Mouse (Mus musculus): ENCODE results near the gene Ube3c. TPM values are rescaled to one million over a fixed set of nuclear protein-coding genes. Genes with fewer than 3 reads are reported as not detected.

The Ube3c gene
- polyA plus RNA-seq, 1 experiment from 2014 or later, result 11.2 TPM

DNA sequence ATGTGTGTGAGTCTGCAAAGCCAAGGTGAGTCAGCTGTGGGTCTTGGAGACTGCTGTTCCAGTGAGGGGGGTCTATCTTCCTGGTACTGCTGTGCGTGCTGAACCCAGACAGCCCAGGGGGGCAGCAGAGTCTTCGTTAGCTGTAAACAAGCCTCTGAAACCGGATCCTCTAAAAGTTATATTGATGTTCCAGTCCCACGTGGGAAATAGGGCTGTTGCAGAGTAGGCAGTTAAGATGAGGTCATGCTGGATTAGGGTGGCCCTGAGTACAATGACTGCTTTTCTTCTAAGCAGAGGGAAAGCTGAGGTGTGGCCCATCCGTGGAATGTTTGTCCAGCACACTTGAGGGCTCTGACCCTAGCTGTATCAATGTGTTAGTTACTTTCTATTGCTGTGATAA is 139.2 kb downstream of the Ube3c start:
- no peaks in the 10 kb centered on the region for H3K79me2 ChIP-seq (ENCODE audit: inconsistent target)
- WGBS (ENCODE audit: missing documents), result 66% methylated on average over 5 of the region's 5 CpGs
- H3K4me3 ChIP-seq (ENCODE audit: inconsistent target), result no peak overlapping the region
- no peaks in the 10 kb centered on the region for H3K36me3 ChIP-seq (ENCODE audit: inconsistent target)
- no peak overlapping the region for H3K27ac ChIP-seq

DNA sequence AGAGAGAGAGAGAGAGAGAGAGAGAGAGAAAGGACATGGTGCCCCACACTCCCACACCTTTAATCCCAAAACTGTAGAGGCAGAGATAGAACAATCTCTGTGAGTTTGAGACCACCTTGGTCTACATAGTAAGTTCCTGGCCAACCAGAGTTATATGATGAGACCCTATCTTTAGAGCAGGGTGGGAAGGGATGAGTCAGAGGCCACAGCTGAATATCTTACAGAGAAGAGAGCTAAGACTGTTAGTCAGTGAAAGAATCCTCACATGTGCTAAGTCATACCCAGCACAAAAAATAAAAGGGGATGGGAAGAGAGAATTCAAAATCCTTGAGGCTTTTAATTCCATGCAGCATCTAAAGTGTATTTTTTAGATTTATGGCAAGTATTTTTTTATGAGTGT is 142.6 kb downstream of the Ube3c start:
- Histone ChIP-seq H3K79me2 (ENCODE audit: inconsistent target) (no peaks in the 10 kb centered on the region), H3K36me3 (ENCODE audit: inconsistent target) (no peaks in the 10 kb centered on the region), H3K4me3 (ENCODE audit: inconsistent target) (no peak overlapping the region), H3K27ac (no peak overlapping the region)

DNA sequence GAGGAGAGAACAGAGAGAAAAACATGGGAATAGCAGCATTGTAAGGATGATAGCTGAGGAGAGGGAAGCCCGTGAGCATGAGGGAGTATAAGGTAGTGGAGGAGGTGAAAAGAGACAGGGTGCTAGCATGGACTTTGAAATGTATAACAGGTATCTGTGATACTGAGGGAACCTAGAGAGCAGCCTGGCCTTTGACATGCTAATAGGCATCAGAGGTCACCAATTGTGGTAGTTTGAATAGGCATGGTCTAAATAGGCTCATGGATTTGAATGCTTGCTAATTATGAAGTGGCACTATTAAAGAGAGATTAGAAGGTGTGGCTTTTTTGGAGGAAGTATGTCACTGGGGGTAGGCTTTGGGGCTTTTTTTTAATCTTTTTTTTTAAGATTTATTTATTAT is 143.9 kb downstream of the Ube3c start:
- H3K36me3 ChIP-seq (ENCODE audit: inconsistent target), result no peaks in the 10 kb centered on the region
- 83% methylated on average over 1 of the region's 1 CpGs for WGBS (ENCODE audit: missing documents)
- no peak overlapping the region for H3K4me3 ChIP-seq (ENCODE audit: inconsistent target)
- H3K79me2 ChIP-seq (ENCODE audit: inconsistent target), result no peaks in the 10 kb centered on the region
- H3K27ac ChIP-seq, result no peak overlapping the region

DNA sequence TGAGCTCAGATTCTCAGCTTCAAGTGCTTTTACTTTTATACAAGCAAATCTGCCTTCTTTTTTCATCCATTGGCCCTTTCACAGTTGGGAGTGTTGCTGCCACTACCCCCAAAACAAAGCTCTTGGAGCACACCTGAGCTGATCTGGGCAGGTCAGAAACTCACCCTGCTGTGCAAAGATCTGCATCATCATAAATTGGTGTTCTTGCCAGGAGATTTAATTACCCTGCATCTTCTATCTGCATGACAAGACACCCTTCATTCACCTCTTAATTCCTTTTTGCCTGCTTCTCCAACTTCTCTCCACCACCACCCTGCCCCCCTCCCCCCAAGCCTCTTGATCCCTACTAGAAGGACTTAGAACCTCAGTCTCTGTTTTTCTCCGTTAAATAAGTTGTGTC is 152.1 kb downstream of the Ube3c start:
- no peaks in the 10 kb centered on the region for H3K36me3 ChIP-seq (ENCODE audit: inconsistent target)
- no peak overlapping the region for H3K27ac ChIP-seq
- WGBS (ENCODE audit: missing documents), result 44% methylated on average over 1 of the region's 1 CpGs
- H3K79me2 ChIP-seq (ENCODE audit: inconsistent target), result no peaks in the 10 kb centered on the region
- H3K4me3 ChIP-seq (ENCODE audit: inconsistent target), result no peak overlapping the region

DNA sequence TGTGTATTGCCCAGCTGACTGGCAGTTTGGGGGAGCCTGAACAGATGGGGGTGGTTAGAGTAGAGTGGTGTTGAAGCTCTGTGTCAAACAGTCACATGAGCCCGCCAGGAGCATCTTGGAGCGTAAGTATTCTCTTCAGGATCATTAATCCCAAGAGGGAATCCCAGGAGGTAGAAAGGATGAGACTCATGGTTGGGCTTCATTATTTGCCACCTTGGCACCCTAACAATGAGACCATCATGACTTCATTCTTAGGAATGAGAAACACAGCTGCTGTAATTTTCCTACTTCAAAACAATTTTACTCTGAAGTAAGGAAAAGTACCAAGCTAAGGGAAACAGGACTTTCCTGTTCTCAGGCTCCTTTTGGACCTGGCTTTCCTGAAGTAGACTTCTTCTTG is 156.3 kb downstream of the Ube3c start:
- WGBS (ENCODE audit: missing documents), result 94% methylated on average over 2 of the region's 2 CpGs
- H3K4me3 ChIP-seq (ENCODE audit: inconsistent target), result no peak overlapping the region
- H3K36me3 ChIP-seq (ENCODE audit: inconsistent target), result no peaks in the 10 kb centered on the region
- H3K79me2 ChIP-seq (ENCODE audit: inconsistent target), result no peaks in the 10 kb centered on the region
- no peak overlapping the region for H3K27ac ChIP-seq

Other genes starting within 250 kb of the Ube3c start
- gene Lmbr1, start 190.9 kb upstream of the Ube3c start, polyA plus RNA-seq (2018), result 1.2 to 2.4 TPM (median 2.1 TPM) in 3 replicates
- 6.9 to 20.3 TPM (median 14.0 TPM) in 3 replicates for gene Nom1, start 134.6 kb upstream of the Ube3c start, polyA plus RNA-seq (2018)
- gene Mnx1, start 90.8 kb upstream of the Ube3c start, polyA plus RNA-seq (2018), result not detected in 3 replicates
- gene Dnajb6, start 166.4 kb downstream of the Ube3c start, polyA plus RNA-seq (2018), result 140 to 211 TPM (median 197 TPM) in 3 replicates
- not detected in 3 replicates for gene Gm5129, start 166.7 kb downstream of the Ube3c start, polyA plus RNA-seq (2018)